Mouse (Mus musculus): ENCODE measurements at regions not wholly inside any gene's neighbourhood (a gene's known extent, or its start where the extent isn't known, plus 50 kb on each side); places are given as distances from the start of the nearest gene placed in this dataset.
A peak's percentile ranks its signal among the peaks of the same experiment; 100 is the strongest.

DNA sequence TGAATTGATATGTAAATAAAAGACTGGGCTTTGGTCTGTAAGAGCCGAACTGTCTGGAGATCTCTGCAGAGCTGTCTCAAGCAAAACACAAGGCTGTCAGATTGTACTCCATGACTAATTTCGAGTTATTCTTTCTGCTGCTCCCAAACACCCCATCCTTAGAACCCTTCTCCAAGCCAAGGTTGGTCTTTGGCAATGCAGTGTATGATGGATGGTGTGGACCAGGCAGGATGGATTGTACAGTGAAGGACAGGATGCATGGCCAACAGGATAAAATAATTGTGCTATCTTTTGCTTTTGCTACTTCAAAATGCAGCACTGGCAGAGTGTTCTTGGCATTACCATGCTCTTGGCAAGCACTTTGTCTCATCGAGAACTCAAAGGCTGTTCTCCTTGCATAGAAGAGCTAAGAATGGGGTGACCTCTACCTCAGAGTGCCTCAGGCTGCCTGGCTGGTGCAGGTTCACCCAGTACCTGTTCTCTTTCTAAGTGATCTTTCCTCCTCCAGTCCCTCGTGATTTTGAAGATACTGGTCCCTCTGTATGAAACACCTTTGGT lies 88.4 kb upstream of the Cpeb4 start:
- no peak for DNase-seq (ENCODE audit: low spot score)

DNA sequence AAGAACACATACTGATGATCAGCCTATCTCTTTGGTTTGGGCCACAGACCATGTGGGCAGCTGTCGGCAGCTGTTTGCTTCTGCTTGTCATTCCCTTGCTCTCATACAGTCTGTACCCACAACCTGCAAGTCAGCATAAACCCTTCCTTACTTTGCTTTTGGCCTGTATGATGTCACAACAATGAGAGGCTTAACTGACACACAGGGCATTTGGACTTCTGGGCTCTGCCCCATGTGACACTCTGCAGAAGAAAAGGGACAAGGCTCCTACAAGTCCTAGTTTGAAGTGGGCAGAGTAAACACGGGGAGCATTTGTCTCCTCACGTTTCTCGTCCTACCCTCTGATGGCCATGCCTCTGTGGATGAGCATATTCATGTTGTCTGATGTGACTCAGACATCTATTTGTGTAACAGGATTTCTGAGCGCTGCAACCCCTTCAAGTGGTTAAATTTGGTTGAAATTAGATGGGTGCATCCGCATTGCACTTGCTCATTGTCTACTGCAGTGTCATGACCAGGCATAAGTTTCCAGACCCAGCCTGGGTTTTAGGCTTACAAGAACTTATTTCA lies 87.6 kb upstream of the Cpeb4 start:
- no peak for DNase-seq (ENCODE audit: low spot score)

- no peak for DNase-seq (ENCODE audit: low spot score)
These were observed 86.9 kb upstream of the Cpeb4 start for GRCm38 (mm10) chr11:31785160-31785559.

GRCm38 (mm10) chr11:31787376-31787775 lies 84.6 kb upstream of the Cpeb4 start:
- no peak for DNase-seq (ENCODE audit: low spot score)

- DNase-seq (ENCODE audit: low spot score): no peak
These were observed 83.9 kb upstream of the Cpeb4 start for GRCm38 (mm10) chr11:31787917-31788703.

- no peak for DNase-seq (ENCODE audit: low spot score)
These were observed 82.0 kb upstream of the Cpeb4 start for GRCm38 (mm10) chr11:31789967-31790366.

GRCm38 (mm10) chr11:31791264-31791663 lies 80.7 kb upstream of the Cpeb4 start:
- DNase-seq (ENCODE audit: low spot score): no peak

- no peak for DNase-seq (ENCODE audit: low spot score)
These were observed 76.9 kb upstream of the Cpeb4 start for GRCm38 (mm10) chr11:31795084-31795483.

- peak; percentile 54 for DNase-seq (ENCODE audit: low spot score)
These were observed 75.8 kb upstream of the Cpeb4 start for GRCm38 (mm10) chr11:31796245-31796644.

GRCm38 (mm10) chr11:31801575-31801974 lies 70.4 kb upstream of the Cpeb4 start:
- DNase-seq (ENCODE audit: low spot score): no peak

- no peak for DNase-seq (ENCODE audit: low spot score)
These were observed 68.6 kb upstream of the Cpeb4 start for GRCm38 (mm10) chr11:31803319-31803891.

GRCm38 (mm10) chr11:31804518-31804917 lies 67.5 kb upstream of the Cpeb4 start:
- no peak for DNase-seq (ENCODE audit: low spot score)

DNA sequence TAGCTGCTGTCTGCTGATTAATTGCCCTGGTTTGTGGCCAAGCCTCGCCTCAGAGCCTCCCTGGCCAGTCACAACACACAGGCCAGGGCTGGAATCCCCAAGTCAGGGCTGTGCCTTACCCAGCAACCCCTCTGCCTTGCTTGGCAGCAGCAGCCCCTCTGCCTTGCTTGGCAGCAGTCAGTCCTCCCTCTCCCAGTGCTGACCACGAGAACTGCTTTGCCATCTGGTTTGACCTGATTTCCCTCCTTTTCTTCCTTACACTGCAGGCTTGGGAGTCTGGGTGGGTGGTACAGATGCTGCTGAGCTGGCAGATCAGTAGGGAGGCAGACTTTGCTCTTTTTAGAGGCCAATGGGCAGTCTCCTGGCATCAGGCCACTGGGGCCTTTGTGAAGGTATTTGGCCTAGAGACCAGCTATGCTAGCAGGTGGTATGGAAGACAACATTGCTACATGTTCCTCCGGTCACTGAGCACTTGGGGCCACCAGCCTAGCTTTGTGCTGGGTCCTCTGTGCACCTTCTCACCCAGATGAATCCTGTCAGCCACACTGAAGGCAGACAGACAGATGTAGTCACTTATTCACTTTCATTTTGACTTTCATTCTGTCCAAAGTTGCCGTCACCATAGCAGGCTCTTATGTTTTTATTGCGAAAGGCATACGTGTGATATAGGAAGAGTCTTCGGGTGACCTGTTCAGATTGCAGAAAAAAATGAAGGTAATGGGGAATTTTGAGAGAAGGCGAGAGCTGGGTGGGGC lies 64.4 kb upstream of the Cpeb4 start:
- peak; percentile 51 for DNase-seq (ENCODE audit: low spot score)

DNA sequence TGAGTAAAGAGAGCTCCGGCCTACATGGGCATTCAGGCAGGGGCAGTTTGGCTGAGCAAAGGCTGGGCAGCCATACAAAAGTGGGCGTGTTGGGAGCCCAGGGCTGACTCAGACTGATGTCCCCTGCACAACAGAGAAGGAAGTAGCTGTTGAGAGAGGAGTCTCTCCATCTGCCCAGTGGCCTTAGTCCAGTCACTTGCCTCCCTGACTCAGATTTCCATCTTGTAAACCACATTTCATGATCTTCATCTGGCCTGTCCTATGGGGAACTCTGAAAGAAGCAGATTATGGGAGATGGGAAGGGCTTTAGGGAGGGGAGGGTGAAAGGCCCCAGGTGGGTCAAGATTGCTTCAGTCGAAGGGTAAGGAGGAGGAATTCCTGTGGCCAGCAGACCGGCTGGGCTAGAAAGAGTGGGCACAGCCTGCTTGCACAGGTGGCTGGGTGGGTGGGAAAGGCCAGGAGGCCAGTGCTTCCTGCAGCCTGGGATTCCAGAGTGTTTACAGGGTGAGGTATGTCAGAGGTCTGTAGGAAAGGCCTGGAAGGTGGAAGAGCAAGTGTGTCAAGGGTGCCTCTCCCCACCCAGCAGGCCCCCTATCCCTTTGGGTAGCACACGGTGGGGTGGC lies 63.7 kb upstream of the Cpeb4 start:
- no peak for DNase-seq (ENCODE audit: low spot score)

- DNase-seq (ENCODE audit: low spot score): no peak
These were observed 61.8 kb upstream of the Cpeb4 start for GRCm38 (mm10) chr11:31810011-31810786.

DNA sequence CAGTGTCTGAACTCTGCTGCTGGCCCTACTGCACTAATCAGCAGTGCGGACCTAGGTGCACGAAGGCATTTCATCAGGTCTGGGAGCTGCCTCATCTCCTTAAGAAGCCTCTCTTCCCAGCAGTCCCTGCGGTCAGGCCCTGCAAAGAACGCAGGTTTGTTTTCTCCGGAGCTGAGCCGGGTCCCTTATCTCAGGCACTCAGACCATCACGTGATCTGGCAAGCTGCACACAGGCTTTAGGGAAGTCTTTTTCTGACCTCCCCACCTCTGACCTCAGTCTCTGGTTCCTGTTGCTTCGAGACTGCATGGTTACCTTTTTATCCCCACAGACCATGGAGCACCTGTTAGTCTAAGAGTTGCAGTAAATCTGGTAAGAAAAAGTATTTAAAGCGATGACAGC lies 59.8 kb upstream of the Cpeb4 start:
- DNase-seq (ENCODE audit: low spot score): no peak

GRCm38 (mm10) chr11:31814616-31815015 lies 57.4 kb upstream of the Cpeb4 start:
- DNase-seq (ENCODE audit: low spot score): no peak

GRCm38 (mm10) chr11:31815855-31816488 lies 56.0 kb upstream of the Cpeb4 start:
- no peak for DNase-seq (ENCODE audit: low spot score)

- DNase-seq (ENCODE audit: low spot score): no peak
These were observed 54.0 kb upstream of the Cpeb4 start for GRCm38 (mm10) chr11:31818032-31818431.

GRCm38 (mm10) chr11:31819964-31820363 lies 52.0 kb upstream of the Cpeb4 start:
- DNase-seq (ENCODE audit: low spot score): no peak

Data from layer of hippocampus, adult 11-12 months (tissue).